Mouse (Mus musculus): ENCODE results near the gene Rpl39l. TPM values are rescaled to one million over a fixed set of nuclear protein-coding genes. Genes with fewer than 3 reads are reported as not detected.
"Not testable (repeated sequence)": the region's sequence is repeated elsewhere in the genome, so short reads cannot be mapped to it uniquely, and the experiment has no call there.

The Rpl39l gene
- polyA plus RNA-seq, 1 experiment: 17.1 TPM

GRCm38 (mm10) chr16:10192679-10193506 is 22.9 kb downstream of the Rpl39l start, which contains the start of gene Atf7ip2:
Gene Atf7ip2 (plus strand): TSS chr16:10192712.
- no peaks in the 10 kb centered on the region for H3K4me1 ChIP-seq (ENCODE audit: control insufficient read depth, insufficient read depth, low read length)
- TF ChIP-seq POLR2A (IDR thresholded peaks at IDR 0.05; ENCODE audit: low read depth, low read length) (no peak), CTCF (IDR thresholded peaks at IDR 0.05; ENCODE audit: borderline replicate concordance, insufficient read depth, low read length) (no peak)
- peak within 1 kb of the TSS; percentile 65 for H3K4me3 ChIP-seq (ENCODE audit: insufficient read depth, low read length)
- H3K27ac ChIP-seq (ENCODE audit: insufficient read depth, low read length): no peak within 1 kb of the TSS

DNA sequence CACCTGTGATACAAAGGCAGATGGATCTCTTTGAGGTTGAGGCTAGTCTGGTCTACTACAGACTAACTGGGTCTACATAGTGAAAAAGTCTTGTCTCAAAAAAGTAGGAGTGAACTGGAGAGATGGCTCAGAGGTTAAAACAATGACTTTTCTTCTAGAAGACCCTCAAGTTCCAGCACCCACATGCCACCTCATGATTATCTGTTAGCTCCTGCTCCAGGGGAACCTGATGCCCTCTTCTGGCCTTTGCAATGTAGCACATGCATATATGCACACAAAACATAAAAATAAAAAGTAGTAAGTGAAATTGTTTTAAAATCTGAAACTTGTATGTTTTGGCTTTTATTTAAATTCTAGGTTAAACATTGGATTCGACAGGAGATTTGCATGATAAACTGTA is 38.8 kb downstream of the Rpl39l start:
- Histone ChIP-seq H3K27ac (ENCODE audit: insufficient read depth, low read length) (no peak overlapping the region), H3K4me3 (ENCODE audit: insufficient read depth, low read length) (no peak overlapping the region), H3K4me1 (ENCODE audit: control insufficient read depth, insufficient read depth, low read length) (no peaks in the 10 kb centered on the region)
- no peak for TF ChIP-seq CTCF (IDR thresholded peaks at IDR 0.05; ENCODE audit: borderline replicate concordance, insufficient read depth, low read length)
- TF ChIP-seq POLR2A (IDR thresholded peaks at IDR 0.05; ENCODE audit: low read depth, low read length): no peak

DNA sequence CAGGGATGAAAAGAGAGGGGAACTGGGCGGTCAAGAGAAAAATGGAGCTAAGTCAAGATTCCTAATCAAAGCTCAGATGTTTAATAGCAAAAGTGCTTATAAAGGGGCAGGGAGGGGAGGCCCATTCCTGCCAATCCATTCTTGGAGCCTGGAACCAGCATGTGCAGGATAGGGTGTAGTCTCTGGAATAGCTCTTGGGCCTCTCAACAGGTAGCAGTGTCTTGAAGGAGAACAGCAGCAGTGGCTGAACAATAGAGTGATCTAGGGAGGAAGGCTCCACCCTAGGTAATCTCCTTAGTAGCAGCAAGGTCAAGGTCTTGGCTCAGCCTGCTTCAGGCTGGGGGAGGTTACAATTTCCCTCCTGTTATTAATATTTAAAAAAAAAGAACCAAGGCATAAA is 46.3 kb downstream of the Rpl39l start:
- not testable (repeated sequence) for H3K4me3 ChIP-seq (ENCODE audit: insufficient read depth, low read length)

DNA sequence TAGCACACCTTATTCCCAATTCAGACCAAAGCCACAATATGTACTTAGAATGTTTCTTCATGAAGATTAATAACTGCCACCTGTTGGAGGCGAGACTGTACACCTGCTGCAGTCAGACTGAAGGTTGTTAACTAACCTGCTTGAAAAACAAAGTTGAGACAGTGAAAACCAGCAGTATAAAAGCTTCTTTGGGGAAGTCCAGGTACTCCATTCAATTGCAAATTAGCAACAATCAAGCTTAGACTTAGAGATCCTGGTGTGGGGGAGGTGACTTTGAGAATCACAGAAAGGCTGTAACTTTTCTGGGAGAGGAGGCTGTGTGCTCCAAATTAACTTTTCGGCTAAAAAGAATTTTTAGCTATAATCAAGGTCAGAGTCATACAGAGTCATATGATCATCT is 47.0 kb downstream of the Rpl39l start:
- H3K4me1 ChIP-seq (ENCODE audit: control insufficient read depth, insufficient read depth, low read length); H3K4me3 ChIP-seq (ENCODE audit: insufficient read depth, low read length); H3K27ac ChIP-seq (ENCODE audit: insufficient read depth, low read length): not testable (repeated sequence)

More for the DNA sequence above, 46.3 kb downstream of the Rpl39l start:
- H3K4me1 ChIP-seq (ENCODE audit: control insufficient read depth, insufficient read depth, low read length); H3K27ac ChIP-seq (ENCODE audit: insufficient read depth, low read length): not testable (repeated sequence)

Other genes starting within 250 kb of the Rpl39l start
- 0.08 and 0.11 TPM in 2 replicates for gene Grin2a, start 174.7 kb upstream of the Rpl39l start, polyA plus RNA-seq (2011; ENCODE audit: insufficient read length, low read depth, missing spikeins)
- gene Atf7ip2, start 22.5 kb downstream of the Rpl39l start, polyA plus RNA-seq (2011; ENCODE audit: insufficient read length, low read depth, missing spikeins): 1.5 TPM in 2 replicates
- gene Emp2, start 143.7 kb downstream of the Rpl39l start, polyA plus RNA-seq (2011; ENCODE audit: insufficient read length, low read depth, missing spikeins): 127 TPM in 2 replicates
- gene Tekt5, start 225.3 kb downstream of the Rpl39l start, polyA plus RNA-seq (2011; ENCODE audit: insufficient read length, low read depth, missing spikeins): not detected in 2 replicates
- 19.9 and 24.1 TPM in 2 replicates for gene Nubp1, start 241.7 kb downstream of the Rpl39l start, polyA plus RNA-seq (2011; ENCODE audit: insufficient read length, low read depth, missing spikeins)